ENCODE assay signal across 9 mouse cellular contexts in genomic region chr5:30863852-30864251, GRCm38 (mm10). TPM values are rescaled to one million over a fixed set of nuclear protein-coding genes. Genes with fewer than 3 reads are reported as not detected.
DNase-seq lines count a peak whose midpoint lies in the region; ATAC-seq lines count a peak whose summit lies in the region.
"Had no signal": no experiment of that assay in that cellular context is flagged by ENCODE, and none has a peak within 500 bp of the region (broad histone marks: within the 10 kb centered on the region; RNA-seq: fewer than 3 reads in every experiment).

No protein-coding gene starts in this region.

- no peaks in the 10 kb centered on the region for H3K36me3 ChIP-seq in intestine, embryonic 16.5 days (ENCODE audit: control insufficient read depth, insufficient read depth, low read length)
- H3K36me3 ChIP-seq in intestine, embryonic 15.5 days, result no peaks in the 10 kb centered on the region
- H3K36me3 ChIP-seq in liver, embryonic 12.5 days, result no peaks in the 10 kb centered on the region

- WGBS in intestine, embryonic 16.5 days, result 33% methylated on average over 4 of the region's 4 CpGs
- 33% methylated on average over 4 of the region's 4 CpGs for WGBS in intestine, embryonic 15.5 days
- 27% methylated on average over 4 of the region's 4 CpGs for WGBS in liver, embryonic 12.5 days (ENCODE audit: insufficient replicate concordance)

- H3K27ac ChIP-seq in intestine, embryonic 16.5 days (ENCODE audit: low read length), result no peak overlapping the region
- no peak overlapping the region for H3K27ac ChIP-seq in intestine, embryonic 15.5 days
- no peak overlapping the region for H3K27ac ChIP-seq in liver, embryonic 12.5 days

- peak; percentile 42 for ATAC-seq in intestine, embryonic 16.5 days
- no peak; the same call in 1 of the 2 replicates for ATAC-seq in intestine, embryonic 15.5 days
- peak; percentile 65 for ATAC-seq in liver, embryonic 12.5 days

- no peak overlapping the region for H3K4me2 ChIP-seq in intestine, embryonic 16.5 days (ENCODE audit: low read depth, low read length)
- H3K4me2 ChIP-seq in intestine, embryonic 15.5 days (replicated peaks), result no peak overlapping the region
- no peak overlapping the region for H3K4me2 ChIP-seq in liver, embryonic 12.5 days

- no peaks in the 10 kb centered on the region for H3K27me3 ChIP-seq in intestine, embryonic 16.5 days (replicated peaks; ENCODE audit: control insufficient read depth, insufficient read depth, low read length)
- no peaks in the 10 kb centered on the region for H3K27me3 ChIP-seq in intestine, embryonic 15.5 days (replicated peaks)
- peaks cover 19% of the 10 kb centered on the region for H3K27me3 ChIP-seq in liver, embryonic 12.5 days (replicated peaks)

- 0 out of 2 replicates have a peak overlapping the region, but pooled peaks have one; percentile 1 for H3K9ac ChIP-seq in intestine, embryonic 16.5 days (ENCODE audit: low read depth, low read length)
- H3K9ac ChIP-seq in intestine, embryonic 15.5 days, result no peak overlapping the region
- no peak overlapping the region for H3K9ac ChIP-seq in liver, embryonic 12.5 days

- DNase-seq in urinary bladder, adult 2 months (ENCODE audit: low spot score), result peak; percentile 39
- DNase-seq in urinary bladder, postnatal 10 days (ENCODE audit: low spot score), result no peak
- no peak for DNase-seq in testis, postnatal 14 days (ENCODE audit: low spot score)
- DNase-seq in frontal cortex, postnatal 10 days (ENCODE audit: low spot score in 2 of 2), result no peak
- no peak for DNase-seq in left cerebral cortex, adult 8-10 months (ENCODE audit: low spot score in 2 of 2)
- DNase-seq: cerebellum, postnatal 25 days had no signal

- peaks cover 4% of the 10 kb centered on the region; the same call in 1 of the 2 replicates for H3K9me3 ChIP-seq in intestine, embryonic 16.5 days (ENCODE audit: control insufficient read depth, low read length)
- no peaks in the 10 kb centered on the region for H3K9me3 ChIP-seq in intestine, embryonic 15.5 days
- H3K9me3 ChIP-seq in liver, embryonic 12.5 days (replicated peaks), result no peaks in the 10 kb centered on the region

- no peaks in the 10 kb centered on the region for H3K4me1 ChIP-seq in intestine, embryonic 16.5 days (ENCODE audit: control insufficient read depth, insufficient read depth, low read length)
- H3K4me1 ChIP-seq in intestine, embryonic 15.5 days (replicated peaks), result 0 out of 2 replicates have a peak, but pooled peaks cover under 1% of the 10 kb centered on the region
- peaks cover 9% of the 10 kb centered on the region for H3K4me1 ChIP-seq in liver, embryonic 12.5 days

- no peak overlapping the region for H3K4me3 ChIP-seq in intestine, embryonic 16.5 days (ENCODE audit: low read length)
- no peak overlapping the region for H3K4me3 ChIP-seq in intestine, embryonic 15.5 days (replicated peaks)
- no peak overlapping the region for H3K4me3 ChIP-seq in liver, embryonic 12.5 days

RNA-seq across cellular contexts. Expression of gene Tmem214, which starts 4.0 kb away (rescaled TPM):
- polyA plus RNA-seq in intestine, embryonic 16.5 days (2015; fragmentation: Nextera tagmentation; extraction: Ambion mirVana), result 76.5 and 81.0 TPM in 2 replicates
- polyA plus RNA-seq in intestine, embryonic 15.5 days (2015; fragmentation: Nextera tagmentation; extraction: Ambion mirVana), result 72.3 and 76.3 TPM in 2 replicates
- polyA plus RNA-seq in urinary bladder, adult 2 months (2012; rRNA removed), result 52.8 and 60.7 TPM in 2 replicates
- 55.5 and 56.2 TPM in 2 replicates for polyA plus RNA-seq in liver, embryonic 12.5 days (2016; fragmentation: Nextera tagmentation; extraction: Ambion mirVana)
- 10 to 100 TPM; 58.3 to 64.4 (median 62.9) TPM for total RNA-seq in left cerebral cortex, adult 8-10 months (2022)

RNA-seq across cellular contexts. Expression of gene Agbl5, which starts 24.6 kb away (rescaled TPM):
- 13.9 and 16.3 TPM in 2 replicates for polyA plus RNA-seq in intestine, embryonic 16.5 days (2015; fragmentation: Nextera tagmentation; extraction: Ambion mirVana)
- 13.9 and 16.4 TPM in 2 replicates for polyA plus RNA-seq in intestine, embryonic 15.5 days (2015; fragmentation: Nextera tagmentation; extraction: Ambion mirVana)
- polyA plus RNA-seq in urinary bladder, adult 2 months (2012; rRNA removed), result 16.5 and 16.6 TPM in 2 replicates
- 7.0 and 7.2 TPM in 2 replicates for polyA plus RNA-seq in liver, embryonic 12.5 days (2016; fragmentation: Nextera tagmentation; extraction: Ambion mirVana)
- total RNA-seq in left cerebral cortex, adult 8-10 months (2022), result 10 to 100 TPM; 14.6 to 18.2 (median 17.0) TPM

RNA-seq across cellular contexts. Expression of gene Ost4, which starts 43.7 kb away (rescaled TPM):
- polyA plus RNA-seq in intestine, embryonic 16.5 days (2015; fragmentation: Nextera tagmentation; extraction: Ambion mirVana), result 459 and 477 TPM in 2 replicates
- polyA plus RNA-seq in intestine, embryonic 15.5 days (2015; fragmentation: Nextera tagmentation; extraction: Ambion mirVana), result 449 and 476 TPM in 2 replicates
- 268 and 335 TPM in 2 replicates for polyA plus RNA-seq in urinary bladder, adult 2 months (2012; rRNA removed)
- polyA plus RNA-seq in liver, embryonic 12.5 days (2016; fragmentation: Nextera tagmentation; extraction: Ambion mirVana), result 374 and 383 TPM in 2 replicates
- 100 to 1,000 TPM in 1 of 4 experiments, 10 to 100 TPM in 3; 86.3 to 105 (median 90.6) TPM for total RNA-seq in left cerebral cortex, adult 8-10 months (2022)

RNA-seq across cellular contexts. Expression of gene Emilin1, which starts 49.4 kb away (rescaled TPM):
- polyA plus RNA-seq in intestine, embryonic 16.5 days (2015; fragmentation: Nextera tagmentation; extraction: Ambion mirVana), result 173 and 177 TPM in 2 replicates
- polyA plus RNA-seq in intestine, embryonic 15.5 days (2015; fragmentation: Nextera tagmentation; extraction: Ambion mirVana), result 183 and 190 TPM in 2 replicates
- 59.2 and 104 TPM in 2 replicates for polyA plus RNA-seq in urinary bladder, adult 2 months (2012; rRNA removed)
- 70.0 and 73.6 TPM in 2 replicates for polyA plus RNA-seq in liver, embryonic 12.5 days (2016; fragmentation: Nextera tagmentation; extraction: Ambion mirVana)
- 1 to 10 TPM; 2.3 to 4.2 (median 2.8) TPM for total RNA-seq in left cerebral cortex, adult 8-10 months (2022)

RNA-seq across cellular contexts. Expression of gene Mapre3, which starts 49.4 kb away (rescaled TPM):
- polyA plus RNA-seq in intestine, embryonic 16.5 days (2015; fragmentation: Nextera tagmentation; extraction: Ambion mirVana), result 14.0 and 15.4 TPM in 2 replicates
- 17.4 and 17.5 TPM in 2 replicates for polyA plus RNA-seq in intestine, embryonic 15.5 days (2015; fragmentation: Nextera tagmentation; extraction: Ambion mirVana)
- polyA plus RNA-seq in urinary bladder, adult 2 months (2012; rRNA removed), result 51.9 and 59.3 TPM in 2 replicates
- polyA plus RNA-seq in liver, embryonic 12.5 days (2016; fragmentation: Nextera tagmentation; extraction: Ambion mirVana), result 3.0 and 3.4 TPM in 2 replicates
- total RNA-seq in left cerebral cortex, adult 8-10 months (2022), result 100 to 1,000 TPM; 220 to 238 (median 224) TPM
